Mouse (Mus musculus) brain, embryonic 14.5 days (tissue): ENCODE results near the gene Ndfip2.

Source experiments
- CTCF ChIP-seq: fragments of 200-500 bp; IDR thresholded peaks from 2 replicates; pipeline ENCODE4 v1.5.1; 2012; ENCODE audit warnings: inconsistent platforms, mild to moderate bottlenecking, moderate library complexity, borderline replicate concordance; ENCODE audit not compliant: insufficient read depth, insufficient read length; ENCODE audit errors: extremely low read depth
- POLR2A ChIP-seq: fragments of 200-500 bp; IDR thresholded peaks from 2 replicates; pipeline ENCODE4 v1.6.1; 2012; ENCODE audit warnings: mild to moderate bottlenecking, inconsistent platforms, borderline replicate concordance; ENCODE audit not compliant: poor library complexity, insufficient read depth, insufficient read length, severe bottlenecking; ENCODE audit errors: extremely low read depth

- TF ChIP-seq POLR2A (no peak), CTCF (peak; percentile 39; the same call in 1 of the 2 replicates)
Measured at GRCm38 (mm10) chr14:105232421-105232820, 26.0 kb upstream of the Ndfip2 start.
